Mouse (Mus musculus) gastrocnemius, postnatal 25 days (tissue): Measurements from ENCODE around the gene Ptpn14. TPM values are rescaled to one million over a fixed set of nuclear protein-coding genes. Genes with fewer than 3 reads are reported as not detected.
A peak's percentile ranks its signal among the peaks of the same experiment; 100 is the strongest.

Experiments used
- DNase-seq: peaks from one replicate; pipeline ENCODE4 v3.0.0; 2022
- total RNA-seq, 2 experiments: library from RNA; stranded (reverse); gene quantifications; 1 replicate in 1 of 2; 2 replicates in 1 of 2; pipeline ENCODE4 v1.2.3; 2021

The Ptpn14 gene
- total RNA-seq, 2 experiments from 2014 or later: 10.7 to 13.9 TPM

- no peak for DNase-seq
Measured at GRCm38 (mm10) chr1:189808453-189808852, 80.4 kb downstream of the Ptpn14 start.

- no peak for DNase-seq
Measured at GRCm38 (mm10) chr1:189811778-189812177, 83.7 kb downstream of the Ptpn14 start.

DNA sequence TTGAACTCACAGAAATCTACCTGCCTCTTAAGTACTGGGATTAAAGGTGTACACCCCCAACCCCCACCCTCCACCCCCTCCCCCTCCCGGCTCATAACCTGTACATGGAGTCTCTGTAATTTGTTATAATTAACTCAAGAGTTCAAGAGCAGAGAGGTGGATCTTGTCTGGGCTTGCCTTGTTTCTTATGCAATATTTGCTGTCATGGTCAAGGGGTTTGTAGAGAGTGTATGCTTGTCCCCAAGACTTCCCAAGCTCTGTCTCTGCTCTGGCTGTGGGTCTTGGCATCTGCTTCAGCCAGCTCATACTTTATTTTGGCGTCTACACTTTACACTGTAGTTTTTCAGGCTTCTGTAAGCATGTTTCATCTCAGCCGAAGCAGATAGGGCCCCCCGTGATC, 86.3 kb downstream of the Ptpn14 start:
- DNase-seq: no peak

- no peak for DNase-seq
Measured at GRCm38 (mm10) chr1:189817089-189817488, 89.0 kb downstream of the Ptpn14 start.

DNA sequence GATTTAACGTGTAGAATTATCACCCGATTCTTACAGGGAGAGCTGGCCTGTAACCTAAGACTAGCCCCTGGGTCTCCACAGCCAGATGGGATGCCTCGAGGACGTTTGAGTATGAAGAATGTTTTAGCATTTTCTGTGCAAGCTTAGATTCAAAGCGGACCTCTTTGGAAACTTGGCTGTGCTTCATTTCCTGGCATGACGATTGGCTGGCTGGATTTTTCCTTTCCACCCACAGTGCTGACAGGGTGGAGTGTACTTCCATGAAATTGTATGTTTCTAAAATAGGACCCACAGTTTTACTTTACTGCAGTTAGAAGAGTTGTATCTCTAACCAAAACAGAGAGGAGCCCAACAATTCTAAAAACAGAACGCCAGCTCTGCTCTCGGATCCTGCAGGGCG, 89.7 kb downstream of the Ptpn14 start:
- peak; percentile 48 for DNase-seq

- DNase-seq: no peak
Measured at GRCm38 (mm10) chr1:189820111-189820510, 92.0 kb downstream of the Ptpn14 start.

- DNase-seq: no peak
Measured at GRCm38 (mm10) chr1:189824436-189824835, 96.4 kb downstream of the Ptpn14 start.

- no peak for DNase-seq
Measured at GRCm38 (mm10) chr1:189830391-189830790, 102.3 kb downstream of the Ptpn14 start.

DNA sequence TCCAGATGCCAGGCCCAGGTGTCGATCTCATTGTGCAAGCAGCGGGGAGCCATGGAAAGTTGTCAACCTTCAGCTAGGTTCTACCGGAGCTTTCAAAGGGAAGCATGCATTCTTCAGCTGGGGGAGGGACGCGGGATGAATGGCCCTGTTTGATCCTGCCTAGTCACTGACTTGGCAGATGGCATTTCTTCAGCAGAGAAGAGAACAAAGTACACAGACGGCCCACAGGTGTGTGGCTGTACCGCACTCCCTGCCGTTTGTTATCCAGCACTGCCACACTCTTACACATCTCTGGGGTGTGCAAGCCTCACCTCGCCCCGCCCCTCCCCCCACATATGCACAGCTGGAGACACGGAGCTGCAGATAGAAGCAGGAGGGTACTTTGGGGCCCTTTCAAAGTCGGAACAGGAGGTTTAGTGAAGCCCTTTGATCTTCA, 102.7 kb downstream of the Ptpn14 start:
- DNase-seq: peak; percentile 52

GRCm38 (mm10) chr1:189833351-189833750, 105.3 kb downstream of the Ptpn14 start:
- no peak for DNase-seq

DNA sequence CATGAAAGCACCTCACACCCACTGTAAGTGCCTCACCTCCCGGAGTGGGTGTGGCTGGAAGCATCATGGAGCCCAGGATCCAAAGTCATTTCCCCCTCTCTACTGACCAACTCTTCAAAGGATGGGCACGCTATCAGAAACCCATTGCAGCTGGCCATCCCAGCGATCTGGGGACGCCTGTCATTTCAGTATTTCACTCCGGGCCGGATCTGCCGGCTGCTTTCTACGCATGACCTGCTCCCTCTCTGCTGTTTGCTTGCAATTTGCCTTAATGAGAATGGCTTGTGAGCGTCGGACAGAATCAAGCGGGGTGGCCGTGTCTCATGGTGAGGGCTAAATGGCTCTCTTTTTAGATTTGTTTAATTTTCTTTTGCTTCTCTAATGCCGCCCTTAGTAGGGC, 106.1 kb downstream of the Ptpn14 start:
- DNase-seq: no peak

DNA sequence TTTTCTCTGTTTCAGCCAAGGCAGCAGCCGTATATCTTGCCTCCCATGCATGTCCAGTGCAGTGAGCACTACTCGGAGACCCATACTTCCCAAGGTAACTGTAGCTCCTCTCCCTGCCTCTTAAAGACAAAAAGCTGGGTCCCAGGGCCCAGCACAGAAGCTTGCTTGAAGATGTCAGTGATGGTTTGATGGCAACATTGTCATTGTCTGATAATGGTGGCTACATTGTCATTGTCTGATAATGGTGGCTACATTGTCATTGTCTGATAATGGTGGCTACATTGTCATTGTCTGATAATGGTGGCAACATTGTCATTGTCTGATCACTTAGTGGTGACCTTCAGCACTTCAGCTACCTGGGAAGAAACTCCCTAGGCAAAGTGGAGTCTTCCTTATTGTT, 118.3 kb downstream of the Ptpn14 start:
- DNase-seq: no peak

- no peak for DNase-seq
Measured at GRCm38 (mm10) chr1:189849550-189849949, 121.5 kb downstream of the Ptpn14 start.

GRCm38 (mm10) chr1:189852051-189852450, 124.0 kb downstream of the Ptpn14 start:
- DNase-seq: no peak

DNA sequence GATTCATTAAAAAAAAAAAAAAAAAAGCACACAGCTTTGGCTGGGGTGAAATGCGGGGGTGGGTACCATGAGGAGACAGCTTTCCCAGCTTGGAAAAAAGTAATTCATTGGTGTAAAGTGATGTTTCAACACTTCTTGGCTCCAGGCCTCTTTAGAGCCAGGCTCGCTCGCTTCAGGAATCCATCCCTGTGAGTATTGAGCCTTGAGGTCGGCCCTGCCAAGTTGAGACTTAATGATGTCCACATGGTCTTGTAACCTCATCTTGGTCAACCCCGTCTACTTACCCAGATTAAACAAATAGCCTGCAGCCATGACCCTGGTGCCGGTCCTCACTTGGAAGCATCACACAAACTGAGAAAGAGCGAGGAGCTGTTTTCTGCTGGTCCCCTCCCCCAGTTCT, 124.4 kb downstream of the Ptpn14 start:
- DNase-seq: peak; percentile 61

DNA sequence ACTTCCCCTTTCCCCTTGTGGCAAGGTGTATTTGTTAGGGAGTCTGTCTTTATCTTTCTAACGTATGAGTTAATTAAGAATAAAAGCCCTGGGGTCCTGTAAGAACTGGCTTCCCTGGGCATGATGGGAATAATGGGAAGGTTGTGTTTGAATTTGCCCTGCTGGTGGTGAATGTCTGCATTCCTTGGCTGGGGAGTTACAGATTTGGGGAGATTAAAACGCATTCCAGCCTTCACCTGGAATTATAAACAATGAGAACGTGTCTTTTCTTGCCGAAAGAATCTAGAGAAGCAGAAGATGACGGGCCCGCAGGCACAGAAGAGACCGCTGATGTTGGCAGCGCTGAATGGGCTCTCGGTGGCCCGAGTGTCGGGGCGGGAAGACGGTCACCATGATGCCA, 126.6 kb downstream of the Ptpn14 start:
- DNase-seq: no peak

DNA sequence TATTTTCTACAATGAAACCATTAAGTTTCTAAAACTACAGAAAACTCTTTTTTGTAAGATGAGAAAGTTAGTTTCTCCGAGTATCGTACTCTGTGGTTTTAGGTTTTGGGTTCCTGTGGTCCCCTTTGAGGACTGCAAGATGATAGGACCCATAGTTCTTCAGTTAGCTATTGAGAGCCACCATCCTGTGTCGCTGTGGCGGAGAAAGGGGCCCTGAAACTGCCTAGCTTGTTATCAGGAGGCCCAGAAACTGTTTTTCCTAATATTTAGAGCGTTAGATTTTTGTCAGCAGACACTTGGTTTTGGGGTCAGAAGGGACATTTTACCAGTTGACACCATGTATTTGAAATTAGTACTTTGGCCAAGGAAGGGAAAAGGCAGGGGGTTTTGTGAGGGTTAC, 127.7 kb downstream of the Ptpn14 start:
- DNase-seq: no peak

DNA sequence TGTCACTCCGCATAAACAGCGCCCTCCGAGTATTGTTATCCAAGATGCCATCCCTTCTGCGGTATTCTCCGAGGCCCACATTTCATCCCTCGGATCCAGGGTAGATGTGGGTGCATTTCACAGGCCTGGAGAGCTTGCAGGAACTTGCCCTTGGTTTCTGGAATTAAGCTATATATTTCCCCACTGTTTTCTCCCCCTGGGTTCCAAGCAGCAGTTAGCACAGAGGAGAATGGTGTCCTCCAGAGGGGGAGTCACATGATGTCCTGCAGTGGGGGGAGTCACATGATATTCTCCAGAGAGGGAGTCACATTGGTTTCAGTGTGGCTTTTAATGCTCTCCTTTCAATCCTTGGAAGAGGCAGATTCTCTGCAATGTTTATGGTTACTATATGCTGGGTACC, 130.3 kb downstream of the Ptpn14 start:
- no peak for DNase-seq

DNA sequence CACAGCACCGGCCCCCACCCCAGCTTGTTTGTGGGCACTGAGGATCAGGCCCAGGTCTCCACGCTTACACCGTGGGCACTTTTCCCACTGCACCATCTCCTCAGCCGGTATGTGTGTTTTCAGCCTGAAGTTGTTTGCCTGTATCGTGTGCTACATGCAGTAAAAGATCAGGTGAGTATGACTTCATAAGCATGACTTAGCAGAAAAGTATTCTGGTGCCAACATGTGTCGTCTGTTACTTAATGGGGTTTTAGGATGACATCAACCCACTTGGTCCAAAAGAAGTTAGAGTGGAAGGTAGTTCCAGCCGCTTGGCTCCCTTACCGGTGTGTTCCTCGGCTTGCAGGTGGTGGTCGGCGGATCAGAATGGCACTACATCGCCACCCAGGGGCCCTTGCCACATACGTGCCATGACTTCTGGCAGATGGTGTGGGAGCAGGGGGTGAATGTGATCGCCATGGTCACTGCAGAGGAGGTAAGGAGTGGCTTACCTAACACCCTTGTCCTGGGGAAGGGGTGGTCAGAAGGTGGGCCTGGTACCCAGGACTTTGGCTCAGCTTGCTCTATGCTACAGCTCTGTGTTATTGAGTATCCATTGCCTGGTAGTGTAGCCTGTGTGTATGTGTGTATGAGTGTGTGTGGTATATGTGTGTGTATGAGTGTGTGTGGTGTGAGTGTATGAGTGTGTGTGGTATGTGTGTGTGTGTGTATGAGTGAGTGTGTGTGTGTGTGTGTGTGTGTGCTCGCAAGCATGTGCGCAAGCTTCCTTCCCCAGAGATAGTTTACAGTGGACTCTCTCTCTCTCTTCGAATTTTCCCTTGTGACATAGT, 132.3 kb downstream of the Ptpn14 start:
- no peak for DNase-seq

GRCm38 (mm10) chr1:189860942-189861315, 132.9 kb downstream of the Ptpn14 start:
- no peak for DNase-seq

DNA sequence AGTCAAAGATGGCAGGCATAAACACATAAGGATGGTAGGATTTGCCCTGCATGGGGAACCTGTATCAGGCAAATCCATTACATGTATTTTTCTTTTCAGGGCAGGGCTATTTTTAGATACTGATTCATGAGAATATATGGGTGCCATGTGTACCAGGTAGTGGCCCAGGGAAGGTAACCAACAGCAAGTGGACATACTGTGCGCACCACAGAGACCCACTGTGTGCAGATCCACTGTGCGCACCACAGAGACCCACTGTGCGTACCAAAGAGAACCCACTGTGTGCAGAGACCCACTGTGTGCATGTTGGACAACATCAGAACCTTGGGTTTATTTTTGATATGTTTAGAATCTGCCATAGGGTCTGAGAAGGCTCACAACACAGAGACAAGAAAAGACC, 135.7 kb downstream of the Ptpn14 start:
- no peak for DNase-seq

GRCm38 (mm10) chr1:189864301-189864700, 136.2 kb downstream of the Ptpn14 start:
- no peak for DNase-seq

DNA sequence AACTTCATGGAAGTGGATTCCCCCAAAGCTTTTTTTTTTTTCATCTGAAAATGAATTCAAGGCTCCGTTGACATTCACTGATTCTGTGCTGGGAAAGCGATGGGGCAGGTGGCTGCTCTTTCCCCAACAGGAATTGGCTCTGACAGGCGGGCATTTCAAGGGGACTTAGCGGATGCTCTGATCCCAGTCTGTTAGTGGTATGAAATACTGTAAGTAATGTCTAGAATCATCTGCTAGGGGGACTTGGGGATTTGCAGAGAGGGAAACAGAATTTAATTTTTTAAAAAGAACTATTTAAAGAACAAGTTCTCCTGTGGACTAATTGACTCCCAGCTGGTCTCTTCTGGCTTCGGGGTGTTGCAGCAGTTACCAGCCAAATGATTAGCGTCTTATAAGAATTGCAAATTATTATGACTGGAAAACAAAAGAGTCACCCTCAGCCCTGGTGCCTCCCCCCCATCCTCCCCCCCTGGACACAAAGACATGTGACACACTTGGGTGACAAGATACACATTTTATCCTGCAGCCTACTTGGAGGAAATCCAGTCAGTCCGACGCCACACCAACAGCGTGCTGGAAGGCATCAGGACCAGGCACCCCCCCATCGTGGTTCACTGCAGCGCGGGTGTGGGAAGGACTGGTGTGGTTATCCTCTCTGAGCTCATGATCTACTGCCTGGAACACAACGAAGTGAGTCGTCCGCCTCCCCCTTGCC, 136.9 kb downstream of the Ptpn14 start:
- DNase-seq: no peak

- DNase-seq: no peak
Measured at GRCm38 (mm10) chr1:189866621-189867020, 138.6 kb downstream of the Ptpn14 start.
